Mouse (Mus musculus) forebrain, embryonic 12.5 days (tissue): Measurements from ENCODE around the gene Mthfd2. TPM values are rescaled to one million over a fixed set of nuclear protein-coding genes. Genes with fewer than 3 reads are reported as not detected.

Experiments used
- ATAC-seq: fragments of 200-750 bp; cut with Nextera tagmentation; 2 replicates; pipeline ENCODE4 v1.8.0; 2017; ENCODE audit warnings: moderate TSS enrichment; ENCODE audit not compliant: low FRiP score
- H3K27ac ChIP-seq: fragments of 300-500 bp; sonication (generic); 2 replicates; pipeline ENCODE4 v1.5.1; 2016; ENCODE audit warnings: mild to moderate bottlenecking
- H3K27me3 ChIP-seq: fragments of 300-500 bp; sonication (generic); 2 replicates; pipeline ENCODE4 v1.6.1; 2016; ENCODE audit warnings: mild to moderate bottlenecking
- H3K36me3 ChIP-seq: fragments of 300-500 bp; sonication (generic); replicated peaks from 2 replicates; pipeline ENCODE4 v1.6.1; 2016; ENCODE audit warnings: mild to moderate bottlenecking
- H3K4me1 ChIP-seq: fragments of 300-500 bp; sonication (generic); 2 replicates; pipeline ENCODE4 v1.6.1; 2016
- H3K4me2 ChIP-seq: fragments of 300-500 bp; sonication (generic); 2 replicates; pipeline ENCODE4 v1.6.1; 2016; ENCODE audit warnings: mild to moderate bottlenecking, moderate library complexity
- H3K4me3 ChIP-seq: fragments of 300-500 bp; sonication (generic); replicated peaks from 2 replicates; pipeline ENCODE4 v1.5.1; 2016; ENCODE audit warnings: mild to moderate bottlenecking
- H3K9ac ChIP-seq: fragments of 300-500 bp; sonication (generic); 2 replicates; pipeline ENCODE4 v1.6.1; 2016; ENCODE audit warnings: mild to moderate bottlenecking
- H3K9me3 ChIP-seq: fragments of 300-500 bp; sonication (generic); 2 replicates; pipeline ENCODE4 v1.6.1; 2016
- WGBS: fragments of 180-500 bp; shearing (Covaris S2); methylation state at CpG from one replicate; pipeline ENCODE4 v1.1.7; 2016; 5-methylcytosine and 5-hydroxymethylcytosine counted together
- polyA plus RNA-seq: library from polyadenylated mRNA; unstranded; fragments of >200 nt; fragmentation: Nextera tagmentation; extraction: Ambion mirVana; gene quantifications from 2 replicates; pipeline ENCODE4 v1.2.1, GENCODE M21; 2016

Gene Mthfd2
- polyA plus RNA-seq, 1 experiment from 2014 or later, result 35.8 TPM

GRCm38 (mm10) chr6:83300447-83301229 is 25.1 kb downstream of the Mthfd2 start:
- H3K4me3 ChIP-seq, result no peak overlapping the region
- no peaks in the 10 kb centered on the region for H3K27me3 ChIP-seq
- H3K4me2 ChIP-seq, result no peak overlapping the region
- H3K9me3 ChIP-seq, result no peaks in the 10 kb centered on the region
- no peak overlapping the region for H3K27ac ChIP-seq
- no peak for ATAC-seq
- H3K36me3 ChIP-seq, result peaks cover 10% of the 10 kb centered on the region
- H3K9ac ChIP-seq, result no peak overlapping the region
- H3K4me1 ChIP-seq, result no peaks in the 10 kb centered on the region
- WGBS, result 87% methylated on average over 7 of the region's 7 CpGs

- Histone ChIP-seq H3K36me3 (no peaks in the 10 kb centered on the region), H3K4me1 (no peaks in the 10 kb centered on the region), H3K4me3 (no peak overlapping the region), H3K27ac (no peak overlapping the region), H3K9me3 (no peaks in the 10 kb centered on the region), H3K9ac (no peak overlapping the region), H3K4me2 (no peak overlapping the region), H3K27me3 (peaks cover 7% of the 10 kb centered on the region; the same call in 1 of the 2 replicates)
- WGBS, result 76% methylated on average over 8 of the region's 8 CpGs
- no peak for ATAC-seq
These were observed 45.3 kb downstream of the Mthfd2 start for GRCm38 (mm10) chr6:83280256-83280955.

GRCm38 (mm10) chr6:83278881-83279280 is 46.8 kb downstream of the Mthfd2 start:
- H3K9me3 ChIP-seq, result no peaks in the 10 kb centered on the region
- no peak overlapping the region for H3K27ac ChIP-seq
- H3K4me2 ChIP-seq, result no peak overlapping the region
- H3K36me3 ChIP-seq, result no peaks in the 10 kb centered on the region
- H3K4me3 ChIP-seq, result no peak overlapping the region
- WGBS, result 27% methylated on average over 2 of the region's 2 CpGs
- ATAC-seq, result no peak
- peaks cover 7% of the 10 kb centered on the region; the same call in 1 of the 2 replicates for H3K27me3 ChIP-seq
- H3K4me1 ChIP-seq, result no peaks in the 10 kb centered on the region
- H3K9ac ChIP-seq, result no peak overlapping the region

GRCm38 (mm10) chr6:83277151-83277550 is 48.6 kb downstream of the Mthfd2 start:
- peaks cover 4% of the 10 kb centered on the region; the same call in 1 of the 2 replicates for H3K27me3 ChIP-seq
- H3K36me3 ChIP-seq, result no peaks in the 10 kb centered on the region
- no peak overlapping the region for H3K4me2 ChIP-seq
- H3K9ac ChIP-seq, result no peak overlapping the region
- H3K4me1 ChIP-seq, result no peaks in the 10 kb centered on the region
- no peak overlapping the region for H3K4me3 ChIP-seq
- H3K9me3 ChIP-seq, result no peaks in the 10 kb centered on the region
- no peak for ATAC-seq
- no peak overlapping the region for H3K27ac ChIP-seq
- WGBS, result 77% methylated on average over 13 of the region's 13 CpGs

GRCm38 (mm10) chr6:83273733-83274132 is 52.0 kb downstream of the Mthfd2 start:
- Histone ChIP-seq H3K9ac (no peak overlapping the region), H3K4me1 (peaks cover under 1% of the 10 kb centered on the region; the same call in 1 of the 2 replicates), H3K4me3 (no peak overlapping the region), H3K9me3 (no peaks in the 10 kb centered on the region), H3K27ac (no peak overlapping the region), H3K36me3 (no peaks in the 10 kb centered on the region), H3K4me2 (no peak overlapping the region), H3K27me3 (peaks cover 7% of the 10 kb centered on the region; the same call in 1 of the 2 replicates)
- ATAC-seq, result no peak
- WGBS, result 88% methylated on average over 11 of the region's 11 CpGs

- 0 out of 2 replicates have a peak, but pooled peaks cover 4% of the 10 kb centered on the region for H3K27me3 ChIP-seq
- WGBS, result 2% methylated on average over 28 of the region's 28 CpGs
These were observed 57.3 kb downstream of the Mthfd2 start for GRCm38 (mm10) chr6:83268144-83269010.

GRCm38 (mm10) chr6:83267616-83268015 is 58.1 kb downstream of the Mthfd2 start:
- Histone ChIP-seq H3K9me3 (no peaks in the 10 kb centered on the region), H3K27ac (peak overlapping the region; percentile 65), H3K4me3 (peak overlapping the region; percentile 47; the same call in 1 of the 2 replicates), H3K9ac (0 out of 2 replicates have a peak overlapping the region, but pooled peaks have one; percentile 30), H3K4me2 (peak overlapping the region; percentile 52), H3K4me1 (peaks cover 8% of the 10 kb centered on the region), H3K27me3 (0 out of 2 replicates have a peak, but pooled peaks cover 4% of the 10 kb centered on the region), H3K36me3 (no peaks in the 10 kb centered on the region)
- 61% methylated on average over 4 of the region's 4 CpGs for WGBS
- no peak for ATAC-seq

More at GRCm38 (mm10) chr6:83268144-83269010, 57.3 kb downstream of the Mthfd2 start:
- Histone ChIP-seq H3K9ac (peak overlapping the region; percentile 59; the same call in 1 of the 2 replicates), H3K4me3 (peak overlapping the region; percentile 47), H3K9me3 (no peaks in the 10 kb centered on the region), H3K27ac (peak overlapping the region; percentile 85), H3K4me1 (peaks cover 8% of the 10 kb centered on the region), H3K4me2 (peak overlapping the region; percentile 52), H3K36me3 (no peaks in the 10 kb centered on the region)
- peak; percentile 95 for ATAC-seq

- no peak for ATAC-seq
- Histone ChIP-seq H3K27ac (no peak overlapping the region), H3K36me3 (no peaks in the 10 kb centered on the region), H3K4me3 (no peak overlapping the region), H3K4me2 (no peak overlapping the region), H3K4me1 (peaks cover 9% of the 10 kb centered on the region), H3K9ac (no peak overlapping the region), H3K9me3 (no peaks in the 10 kb centered on the region), H3K27me3 (peaks cover 6% of the 10 kb centered on the region; the same call in 1 of the 2 replicates)
- 80% methylated on average over 4 of the region's 4 CpGs for WGBS
These were observed 60.1 kb downstream of the Mthfd2 start for GRCm38 (mm10) chr6:83265653-83266052.

- Histone ChIP-seq H3K9me3 (no peaks in the 10 kb centered on the region), H3K27me3 (peaks cover 6% of the 10 kb centered on the region; the same call in 1 of the 2 replicates), H3K4me1 (peaks cover 13% of the 10 kb centered on the region), H3K4me3 (no peak overlapping the region), H3K27ac (no peak overlapping the region), H3K9ac (no peak overlapping the region), H3K36me3 (no peaks in the 10 kb centered on the region), H3K4me2 (no peak overlapping the region)
- no peak for ATAC-seq
These were observed 60.5 kb downstream of the Mthfd2 start for GRCm38 (mm10) chr6:83265253-83265652.

GRCm38 (mm10) chr6:83264516-83264915 is 61.2 kb downstream of the Mthfd2 start:
- Histone ChIP-seq H3K4me2 (no peak overlapping the region), H3K9ac (no peak overlapping the region), H3K27me3 (peaks cover 6% of the 10 kb centered on the region; the same call in 1 of the 2 replicates), H3K4me3 (no peak overlapping the region), H3K9me3 (no peaks in the 10 kb centered on the region), H3K4me1 (peaks cover 13% of the 10 kb centered on the region), H3K36me3 (no peaks in the 10 kb centered on the region), H3K27ac (no peak overlapping the region)
- ATAC-seq, result no peak
- 83% methylated on average over 1 of the region's 1 CpGs for WGBS
